Mouse (Mus musculus) Patski (cell line): ENCODE data around the gene Mrpl30. TPM values are rescaled to one million over a fixed set of nuclear protein-coding genes. Genes with fewer than 3 reads are reported as not detected.

Experiments
- ATAC-seq: fragments of 100-300 bp; one replicate; pipeline ENCODE4 v1.8.0; 2021
- CTCF ChIA-PET: fragments of 350-600 bp; sonication (Branson Sonifier 250); formaldehyde crosslinking; loops from one replicate; lab custom pipeline; 2022; ENCODE audit warnings: inconsistent platforms; lab: Charles Lee
- POLR2A ChIA-PET: fragments of 350-600 bp; sonication (Branson Sonifier 250); formaldehyde crosslinking; loops from one replicate; lab custom pipeline; 2022; ENCODE audit warnings: antibody characterized with exemption, inconsistent platforms; lab: Charles Lee
- DNase-seq: peaks from one replicate; pipeline ENCODE4 v3.0.0-alpha.2; 2011; ENCODE audit warnings: low read depth, low spot score
- H3K27me3 ChIP-seq: fragments of 371-371 bp; one replicate; pipeline ENCODE4 v1.5.1; 2021
- CTCF ChIP-seq: fragments of 100-300 bp; IDR thresholded peaks from one replicate; pipeline ENCODE4 v1.5.1; 2021
- in situ Hi-C: fragments of 300-500 bp; cut with MboI; formaldehyde crosslinking; loops from 3 replicates; pipeline ENCODE4 v1.11.1; 2018; ENCODE audit warnings: low pct_unique_long_range_greater_than_20kb, mixed read lengths
- polyA plus RNA-seq: library from polyadenylated mRNA; unstranded; gene quantifications from one replicate; pipeline ENCODE4 v1.2.3, GENCODE M21; 2021

Mrpl30 gene
- polyA plus RNA-seq, 1 experiment from 2014 or later: 138 TPM

GRCm38 (mm10) chr1:37869362-37869761 is 20.9 kb upstream of the Mrpl30 start:
- ChIA-PET POLR2A (no interaction called here), CTCF (no interaction called here)
- no peak for TF ChIP-seq CTCF
- no peaks in the 10 kb centered on the region for H3K27me3 ChIP-seq
- in situ Hi-C loops: no loop called here
- ATAC-seq (no peak), DNase-seq (no peak)

- in situ Hi-C loops: loop anchor here (5.0 to 10.0 kb wide), 2 partner anchors 189 to 253 kb away; partner anchors contain the start of gene Rev1
- ChIA-PET CTCF (interaction anchor here (1.4 to 4.0 kb wide), 2 partner anchors 10 to 18 kb away, joined by 7 to 23 read pairs; partner anchors contain the start of genes Mitd1 and Mrpl30), POLR2A (interaction anchor here (0.9 kb wide), 1 partner anchor 18 kb away, joined by 5 read pairs; the partner anchor contains the start of genes Mitd1 and Mrpl30)
- no peaks in the 10 kb centered on the region for H3K27me3 ChIP-seq
- DNase-seq (no peak), ATAC-seq (peak; percentile 75)
- TF ChIP-seq CTCF: no peak
These were observed 18.6 kb upstream of the Mrpl30 start, which contains the start of gene Lipt1 for GRCm38 (mm10) chr1:37871704-37872103. Lipt1 (plus strand) TSS chr1:37871738.

DNA sequence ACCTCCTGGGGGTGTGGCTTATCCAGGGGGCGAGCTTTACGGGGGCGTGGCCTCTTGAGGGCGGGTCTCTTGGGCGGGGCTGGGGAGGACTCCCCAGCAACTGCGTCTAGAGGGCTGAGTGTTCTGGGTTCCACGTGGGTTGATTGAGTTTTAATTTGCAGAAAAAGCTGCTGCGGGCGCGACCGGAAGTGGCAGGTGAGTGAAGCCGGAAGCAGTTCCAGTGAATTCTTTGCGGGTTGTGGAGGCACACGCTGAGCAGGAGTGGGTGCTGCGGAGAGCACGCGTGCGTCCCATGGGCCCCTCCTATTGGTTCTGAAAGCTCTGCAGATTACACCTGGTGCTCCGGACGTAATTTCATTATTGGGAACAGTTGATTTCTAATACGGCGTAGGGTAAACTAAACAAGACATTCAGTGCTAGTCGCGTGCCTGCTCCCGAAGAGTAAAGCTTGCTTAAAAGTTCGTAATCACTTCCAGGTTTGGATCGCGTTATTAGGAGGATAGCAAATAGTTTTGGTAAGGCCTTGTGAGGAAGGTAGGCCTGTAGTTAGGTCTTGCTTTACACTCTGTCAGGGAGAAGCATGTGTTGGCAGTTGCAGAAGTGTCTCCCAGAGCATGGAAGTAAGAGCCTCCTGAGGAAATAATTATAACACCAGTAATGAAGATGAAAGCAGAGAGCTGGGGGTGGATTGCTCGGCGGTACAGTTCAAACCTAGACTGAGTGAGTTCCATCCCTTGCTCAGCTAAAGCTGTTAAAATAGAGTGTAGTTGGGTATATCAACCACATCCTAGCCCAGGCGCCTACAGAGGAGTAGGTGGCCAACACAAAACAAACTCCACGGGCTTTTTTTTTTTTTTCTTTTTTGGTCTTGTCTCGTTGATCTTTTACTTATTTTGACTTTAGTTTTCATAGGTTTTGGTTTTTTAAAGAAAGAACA is 17.9 kb upstream of the Mrpl30 start:
- CTCF ChIA-PET: interaction anchor here (1.4 to 4.0 kb wide), 3 partner anchors 9 to 17 kb away, joined by 5 to 23 read pairs (median 7); partner anchors contain the start of genes Mitd1 and Mrpl30
- DNase-seq: no peak
- in situ Hi-C loops: loop anchor here (5.0 to 10.0 kb wide), 2 partner anchors 190 to 252 kb away; partner anchors contain the start of gene Rev1
- ATAC-seq: peak; percentile 88
- no peaks in the 10 kb centered on the region for H3K27me3 ChIP-seq
- no peak for TF ChIP-seq CTCF
- POLR2A ChIA-PET: interaction anchor here (0.9 kb wide), 1 partner anchor 18 kb away, joined by 5 read pairs; the partner anchor contains the start of genes Mitd1 and Mrpl30

GRCm38 (mm10) chr1:37873157-37873556 is 17.1 kb upstream of the Mrpl30 start:
- ChIA-PET POLR2A (interaction anchor here (1.0 kb wide), 1 partner anchor 18 kb away, joined by 3 read pairs; no protein-coding TSS in a partner anchor), CTCF (interaction anchor here (1.4 to 4.0 kb wide), 3 partner anchors 8 to 16 kb away, joined by 5 to 23 read pairs (median 7); partner anchors contain the start of genes Mitd1 and Mrpl30)
- ATAC-seq: no peak
- no peaks in the 10 kb centered on the region for H3K27me3 ChIP-seq
- no peak for DNase-seq
- TF ChIP-seq CTCF: no peak
- in situ Hi-C loops: loop anchor here (5.0 to 10.0 kb wide), 2 partner anchors 191 to 252 kb away; partner anchors contain the start of gene Rev1

GRCm38 (mm10) chr1:37877736-37878460 is 12.4 kb upstream of the Mrpl30 start:
- in situ Hi-C loops: loop anchor here (10.0 kb wide), 1 partner anchor 247 kb away; the partner anchor contains the start of gene Rev1
- POLR2A ChIA-PET: no interaction called here
- DNase-seq: no peak

DNA sequence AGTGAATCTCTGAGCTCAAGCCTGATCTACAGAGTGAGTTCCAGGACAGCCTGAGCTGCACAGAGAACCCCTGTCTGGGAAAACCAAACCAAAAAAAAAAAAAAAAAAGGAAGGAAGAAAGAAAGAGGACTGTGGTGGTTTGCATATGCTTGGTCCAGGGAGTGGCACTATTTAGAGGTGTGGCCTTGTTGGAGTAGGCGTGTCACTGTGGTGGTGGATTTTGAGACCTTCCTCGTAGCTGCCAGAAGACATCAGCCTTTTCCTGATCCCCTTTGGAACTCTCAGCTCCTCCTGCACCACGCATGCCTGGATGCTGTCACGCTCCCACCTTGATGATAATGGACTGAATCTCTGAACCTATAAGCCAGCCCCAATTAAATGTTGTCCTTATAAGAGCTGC is 6.9 kb upstream of the Mrpl30 start:
- no peaks in the 10 kb centered on the region for H3K27me3 ChIP-seq
- ChIA-PET CTCF (interaction anchor here (1.4 kb wide), 1 partner anchor 10 kb away, joined by 5 read pairs; no protein-coding TSS in a partner anchor), POLR2A (interaction anchor here (0.7 kb wide), 1 partner anchor 101 kb away, joined by 3 read pairs; no protein-coding TSS in a partner anchor)
- no peak for DNase-seq
- TF ChIP-seq CTCF: no peak
- in situ Hi-C loops: no loop called here
- ATAC-seq: no peak

More at GRCm38 (mm10) chr1:37877736-37878460, 12.4 kb upstream of the Mrpl30 start:
- no peak for TF ChIP-seq CTCF
- H3K27me3 ChIP-seq: no peaks in the 10 kb centered on the region
- ATAC-seq: no peak
- CTCF ChIA-PET: no interaction called here

- TF ChIP-seq CTCF: no peak
- ATAC-seq (no peak), DNase-seq (no peak)
- in situ Hi-C loops: no loop called here
- no peaks in the 10 kb centered on the region for H3K27me3 ChIP-seq
- ChIA-PET POLR2A (no interaction called here), CTCF (no interaction called here)
These were observed 5.8 kb upstream of the Mrpl30 start for GRCm38 (mm10) chr1:37884451-37884850.

DNA sequence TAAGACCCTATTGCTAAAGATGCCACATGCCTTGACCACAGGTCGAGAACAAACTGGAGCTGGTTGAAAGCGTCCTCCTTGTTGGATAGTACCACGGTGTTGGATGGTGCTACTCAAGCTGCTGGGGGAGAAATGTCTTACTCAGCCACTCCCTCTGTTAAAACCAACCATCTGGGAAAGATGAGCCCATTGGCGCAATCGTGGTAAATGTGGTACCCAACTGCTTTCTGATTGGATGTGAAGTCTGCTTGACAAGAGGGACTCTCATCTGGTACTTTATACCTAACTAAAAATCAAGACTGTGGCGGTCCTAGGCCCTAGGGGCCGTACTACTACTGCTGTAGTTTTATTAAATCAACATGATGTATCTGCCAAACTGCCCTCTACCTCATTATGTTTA is 1.1 kb upstream of the Mrpl30 start:
- H3K27me3 ChIP-seq: no peaks in the 10 kb centered on the region
- no peak for ATAC-seq
- POLR2A ChIA-PET: no interaction called here
- TF ChIP-seq CTCF: no peak
- in situ Hi-C loops: no loop called here
- DNase-seq: no peak
- CTCF ChIA-PET: interaction anchor here (5.8 kb wide), 1 partner anchor 17 kb away, joined by 23 read pairs; the partner anchor contains the start of gene Lipt1

DNA sequence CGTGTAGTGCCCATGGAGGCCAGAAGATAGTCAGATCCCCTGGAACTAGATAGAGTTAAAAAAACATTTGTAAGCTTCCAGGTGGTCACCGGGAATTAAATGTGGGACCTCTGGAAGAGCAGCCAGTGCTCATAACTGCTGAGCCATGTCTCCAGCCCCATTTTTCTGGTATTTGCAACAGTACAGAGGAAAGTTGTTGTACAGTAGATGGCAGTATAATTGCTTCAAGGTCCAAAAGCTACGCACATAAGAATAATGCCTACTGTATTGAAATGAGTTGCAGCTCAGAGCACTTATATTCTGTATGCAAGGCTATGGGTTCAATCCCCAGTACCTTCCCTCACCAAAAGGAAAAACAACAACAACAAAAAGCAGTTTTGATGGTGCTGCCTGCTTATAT is 1.1 kb downstream of the Mrpl30 start:
- TF ChIP-seq CTCF: peak; percentile 62

More for the DNA sequence above, 1.1 kb downstream of the Mrpl30 start:
- ATAC-seq: no peak
- CTCF ChIA-PET: interaction anchor here (1.0 to 5.8 kb wide), 5 partner anchors 10 to 99 kb away, joined by 3 to 23 read pairs (median 7); partner anchors contain the start of gene Lipt1
- no peaks in the 10 kb centered on the region for H3K27me3 ChIP-seq
- in situ Hi-C loops: loop anchor here (5.0 kb wide), 1 partner anchor 96 kb away; no protein-coding TSS in a partner anchor
- no peak for DNase-seq
- POLR2A ChIA-PET: interaction anchor here (1.2 kb wide), 1 partner anchor 18 kb away, joined by 3 read pairs; no protein-coding TSS in a partner anchor
